Mouse (Mus musculus): Measurements from ENCODE around the gene Cdip1. TPM values are rescaled to one million over a fixed set of nuclear protein-coding genes. Genes with fewer than 3 reads are reported as not detected.
"Not testable (repeated sequence)": the region's sequence is repeated elsewhere in the genome, so short reads cannot be mapped to it uniquely, and the experiment has no call there.

The Cdip1 gene
- polyA plus RNA-seq (2012; rRNA removed) = 41.1 and 51.1 TPM in 2 replicates

GRCm38 (mm10) chr16:4789810-4790559 lies at the start of gene Cdip1:
Gene Cdip1 (minus strand): TSS chr16:4790292.
- DNase-seq (ENCODE audit: low spot score) = peak; percentile 92

DNA sequence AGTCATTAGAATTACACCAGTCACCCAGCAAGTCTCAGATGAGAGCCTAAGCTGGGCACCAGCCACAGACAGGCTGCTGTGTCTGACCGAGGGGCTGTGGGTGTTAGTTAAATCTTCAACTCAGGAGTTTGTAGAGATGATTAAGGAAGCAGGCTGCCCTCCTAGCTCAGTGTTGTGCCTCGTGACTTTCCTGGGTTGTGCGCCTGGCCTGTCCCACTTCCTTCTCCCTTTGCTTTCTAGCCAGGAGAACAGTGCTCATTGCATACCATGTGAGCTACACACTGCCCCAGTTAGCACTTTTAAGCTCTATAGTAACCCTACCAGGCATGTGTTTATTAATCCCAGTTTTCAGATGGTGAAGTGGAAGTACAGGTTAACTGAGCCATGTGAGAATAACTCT lies 49.5 kb upstream of the Cdip1 start:
- DNase-seq (ENCODE audit: low spot score) = no peak

DNA sequence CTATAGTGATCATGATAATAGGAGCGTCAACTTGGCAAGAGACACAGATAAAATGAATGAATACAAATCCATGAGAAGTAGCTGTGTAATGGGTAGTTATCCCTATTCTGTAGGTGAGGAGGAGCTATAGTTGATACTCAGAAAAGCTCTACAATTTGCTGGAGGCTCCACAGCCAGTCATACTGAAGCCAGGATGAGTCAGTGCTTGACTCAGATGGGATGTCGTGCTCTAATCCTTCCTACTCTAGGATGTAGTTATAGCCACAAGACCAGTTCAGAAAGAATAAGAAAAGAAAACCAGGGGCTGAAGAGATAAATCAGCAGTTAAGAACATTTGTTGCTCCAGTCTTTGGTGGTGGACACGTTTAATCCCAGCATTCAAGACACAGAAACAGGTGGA lies 47.5 kb upstream of the Cdip1 start:
- DNase-seq (ENCODE audit: low spot score) = no peak

DNA sequence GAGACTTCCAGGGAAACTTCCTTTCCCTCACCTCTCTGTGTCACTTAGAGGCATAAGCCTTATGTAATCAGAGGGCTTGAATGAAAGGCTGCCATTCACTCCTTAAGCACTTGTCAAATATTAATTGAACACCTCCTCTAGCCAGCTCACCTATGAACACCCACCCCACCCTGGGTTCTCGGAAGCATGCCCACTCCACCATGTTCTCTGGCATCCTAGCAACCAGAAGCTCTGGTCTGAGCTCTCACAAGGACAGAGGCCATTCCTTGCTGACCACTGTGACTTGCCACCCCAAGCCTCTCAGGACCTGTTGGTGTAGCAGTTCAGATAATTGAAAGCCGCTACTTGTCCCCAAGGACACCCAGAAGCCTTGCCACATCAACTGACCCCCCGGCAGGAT lies 45.1 kb upstream of the Cdip1 start, which contains the start of gene 4930562C15Rik:
Gene 4930562C15Rik, plus strand, starts transcription at position 226 of the 400 bp plus-strand sequence.
- DNase-seq (ENCODE audit: low spot score) = no peak

GRCm38 (mm10) chr16:4833858-4834257 lies 43.8 kb upstream of the Cdip1 start:
- no peak for DNase-seq (ENCODE audit: low spot score)

DNA sequence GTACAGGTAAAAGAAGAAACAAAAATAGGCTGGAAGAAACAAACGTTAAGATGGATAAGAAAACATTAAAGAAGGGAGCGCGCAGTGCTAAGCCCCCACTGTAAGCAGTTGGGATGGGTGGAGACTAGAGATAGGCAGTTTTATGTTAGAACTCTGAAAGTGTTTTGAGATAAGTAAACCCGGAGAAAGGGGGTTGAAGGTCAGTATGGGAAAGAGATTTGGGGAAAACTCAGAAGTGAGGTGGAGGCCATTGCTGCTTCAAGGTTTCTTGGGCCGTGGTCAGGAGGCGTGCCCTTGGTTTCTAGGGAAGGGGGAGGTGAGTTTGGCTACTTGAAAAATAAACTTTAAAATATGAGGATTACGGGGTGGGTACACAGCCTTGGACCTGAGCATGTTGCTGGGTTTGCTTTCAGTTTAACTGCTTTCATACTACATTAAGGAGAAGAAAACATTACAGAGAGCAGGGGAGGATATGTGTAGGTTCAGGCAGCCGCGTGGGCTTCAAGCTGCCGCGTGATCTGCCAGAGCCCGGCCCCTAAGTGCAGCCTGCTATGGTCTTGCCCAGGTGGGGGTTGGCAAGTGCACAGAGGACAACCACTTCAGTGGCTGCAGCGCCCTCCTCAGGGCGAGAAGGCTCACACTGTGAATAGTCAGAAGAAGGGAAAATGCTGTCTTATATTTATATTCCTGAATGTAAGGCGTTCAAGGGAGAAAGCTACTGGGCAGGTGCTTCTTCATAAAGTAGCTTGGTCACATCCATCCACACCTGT lies 41.7 kb upstream of the Cdip1 start:
- DNase-seq (ENCODE audit: low spot score) = no peak

- DNase-seq (ENCODE audit: low spot score) = no peak
Measured at GRCm38 (mm10) chr16:4829271-4829900, 39.3 kb upstream of the Cdip1 start.

GRCm38 (mm10) chr16:4827639-4828038 lies 37.5 kb upstream of the Cdip1 start:
- no peak for DNase-seq (ENCODE audit: low spot score)

DNA sequence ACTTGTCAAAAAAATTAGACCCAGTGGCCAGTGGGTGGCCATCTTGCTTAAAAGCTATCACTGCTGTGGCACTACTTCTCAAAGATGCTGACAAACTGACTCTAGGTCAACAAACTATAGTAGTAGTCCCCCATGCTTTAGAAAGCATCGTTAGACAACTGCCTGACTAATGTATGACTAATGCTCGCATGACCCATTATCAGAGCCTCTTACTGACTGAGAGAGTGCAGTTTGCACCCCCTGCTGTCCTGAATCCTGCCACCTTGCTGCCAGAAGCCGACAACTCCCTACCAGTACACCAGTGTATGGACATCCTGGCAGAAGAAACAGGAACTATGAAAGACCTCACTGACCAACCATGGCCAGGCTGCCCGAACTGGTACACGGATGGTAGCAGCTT lies 34.4 kb upstream of the Cdip1 start:
- not testable (repeated sequence) for DNase-seq (ENCODE audit: low spot score)

DNA sequence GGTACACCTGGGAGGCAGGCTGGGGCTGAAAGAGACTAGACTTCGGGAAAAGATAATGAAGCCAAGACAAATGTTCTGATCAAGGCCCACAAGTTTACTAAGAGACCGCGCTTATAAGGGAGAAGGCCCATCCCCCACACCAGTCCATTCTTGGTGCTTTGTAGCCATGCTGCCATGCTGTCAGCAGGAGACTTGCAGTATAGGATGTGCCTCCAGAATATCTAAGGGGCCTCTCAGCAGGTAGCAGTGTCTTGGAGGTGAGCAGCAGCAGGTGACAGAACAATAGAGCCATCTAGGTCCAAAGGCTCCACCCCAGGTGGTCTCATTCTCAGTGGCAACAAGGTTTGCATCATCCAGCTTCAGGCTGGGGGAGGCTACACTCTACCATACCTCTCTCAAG lies 28.3 kb upstream of the Cdip1 start:
- DNase-seq (ENCODE audit: low spot score) = no peak

GRCm38 (mm10) chr16:4796631-4797030 lies 6.5 kb upstream of the Cdip1 start:
- no peak for DNase-seq (ENCODE audit: low spot score)

GRCm38 (mm10) chr16:4791332-4791731 lies 1.2 kb upstream of the Cdip1 start:
- no peak for DNase-seq (ENCODE audit: low spot score)

- no peak for DNase-seq (ENCODE audit: low spot score)
Measured at GRCm38 (mm10) chr16:4789311-4789768, 752 bp downstream of the Cdip1 start.

DNA sequence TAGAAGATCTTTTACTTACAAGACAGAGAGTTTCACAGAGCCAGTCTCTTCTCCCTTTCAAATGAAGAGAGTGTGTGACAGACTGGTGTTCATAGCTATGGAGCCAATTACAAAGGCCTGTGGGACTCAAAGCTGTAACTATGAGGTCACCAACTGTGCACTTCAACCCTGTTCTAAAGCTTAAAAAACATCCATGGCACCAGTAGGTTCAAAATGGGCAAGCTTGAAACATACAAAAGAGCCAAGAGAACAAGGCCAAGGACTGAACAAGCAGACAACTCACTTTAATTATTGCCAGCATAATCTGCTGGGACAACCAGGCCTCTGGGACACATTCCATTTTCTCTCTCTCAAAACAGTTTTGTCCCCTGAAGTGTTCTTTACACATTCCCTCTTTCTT lies 1.9 kb downstream of the Cdip1 start:
- no peak for DNase-seq (ENCODE audit: low spot score)

DNA sequence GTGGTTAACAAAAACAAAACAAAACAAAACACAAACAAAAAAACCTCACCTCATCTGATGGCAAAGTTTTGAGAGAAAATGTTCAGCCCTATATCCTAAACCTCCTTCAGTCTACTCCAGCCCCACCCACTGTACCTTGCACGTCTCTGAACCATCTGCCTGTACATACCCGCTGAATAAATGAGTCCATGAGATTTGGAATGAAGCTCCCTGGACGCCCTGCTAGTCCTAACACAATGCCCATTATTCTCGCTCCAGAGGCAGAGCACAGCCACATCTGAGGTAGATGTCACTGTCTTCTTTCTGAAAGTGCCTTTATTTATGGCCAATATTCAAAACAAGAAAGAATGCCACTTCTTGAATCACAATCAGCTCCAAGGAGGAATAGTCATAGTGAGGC lies 4.4 kb downstream of the Cdip1 start:
- no peak for DNase-seq (ENCODE audit: low spot score)

GRCm38 (mm10) chr16:4782515-4782914 lies 7.6 kb downstream of the Cdip1 start:
- no peak for DNase-seq (ENCODE audit: low spot score)

GRCm38 (mm10) chr16:4781524-4782196 lies 8.4 kb downstream of the Cdip1 start:
- DNase-seq (ENCODE audit: low spot score) = no peak

DNA sequence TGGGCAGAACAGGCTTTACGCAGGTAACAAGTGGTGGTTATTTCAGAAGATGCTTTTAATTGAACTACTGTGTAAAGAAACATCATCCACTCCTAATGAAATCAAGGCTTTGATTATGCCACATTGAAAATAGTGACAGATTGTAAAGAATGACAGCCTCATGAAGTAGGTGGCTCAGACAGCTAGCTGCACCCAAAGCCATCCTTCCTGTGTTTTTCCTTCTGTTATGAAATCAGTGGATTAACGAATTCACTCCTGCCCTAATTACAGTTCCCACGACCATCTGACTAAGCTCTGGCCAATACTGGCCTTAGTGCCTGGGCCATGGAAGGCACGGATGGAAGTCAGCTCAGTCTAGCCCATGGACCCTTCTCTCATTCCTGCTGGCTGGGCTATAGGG lies 11.2 kb downstream of the Cdip1 start:
- DNase-seq (ENCODE audit: low spot score) = no peak

DNA sequence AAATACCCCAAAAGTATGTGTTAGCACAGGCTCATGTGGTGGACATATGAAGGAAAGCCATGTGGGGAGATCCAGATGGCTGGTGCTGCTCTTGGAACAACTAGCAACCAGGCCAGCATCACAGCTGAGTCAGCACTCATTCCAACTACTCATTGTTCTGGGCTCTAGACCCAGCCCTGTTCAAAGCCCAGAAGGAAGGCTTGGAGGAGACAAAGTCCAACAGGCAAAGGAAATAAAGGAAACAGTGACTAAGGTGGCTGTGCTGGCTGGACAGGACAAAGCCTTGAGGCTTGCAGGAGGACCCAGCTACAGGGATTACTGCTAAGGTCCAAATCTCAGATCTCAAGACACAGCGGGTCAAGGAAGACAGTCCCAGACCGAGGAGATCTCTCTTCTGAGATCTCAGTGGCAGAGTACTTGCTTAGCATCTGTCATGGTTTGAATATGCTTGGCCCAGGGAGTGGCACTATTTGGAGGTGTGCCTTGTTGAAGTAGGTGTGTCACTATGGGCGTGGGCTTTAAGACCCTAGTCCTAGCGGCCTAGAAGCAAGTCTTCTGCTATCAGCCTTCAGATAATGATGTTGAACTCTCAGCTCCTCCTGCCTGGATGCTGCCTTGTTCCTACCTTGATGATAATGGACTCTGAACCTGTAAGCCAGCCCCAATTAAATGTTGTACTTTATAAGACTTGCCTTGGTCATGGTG lies 12.0 kb downstream of the Cdip1 start:
- no peak for DNase-seq (ENCODE audit: low spot score)

DNA sequence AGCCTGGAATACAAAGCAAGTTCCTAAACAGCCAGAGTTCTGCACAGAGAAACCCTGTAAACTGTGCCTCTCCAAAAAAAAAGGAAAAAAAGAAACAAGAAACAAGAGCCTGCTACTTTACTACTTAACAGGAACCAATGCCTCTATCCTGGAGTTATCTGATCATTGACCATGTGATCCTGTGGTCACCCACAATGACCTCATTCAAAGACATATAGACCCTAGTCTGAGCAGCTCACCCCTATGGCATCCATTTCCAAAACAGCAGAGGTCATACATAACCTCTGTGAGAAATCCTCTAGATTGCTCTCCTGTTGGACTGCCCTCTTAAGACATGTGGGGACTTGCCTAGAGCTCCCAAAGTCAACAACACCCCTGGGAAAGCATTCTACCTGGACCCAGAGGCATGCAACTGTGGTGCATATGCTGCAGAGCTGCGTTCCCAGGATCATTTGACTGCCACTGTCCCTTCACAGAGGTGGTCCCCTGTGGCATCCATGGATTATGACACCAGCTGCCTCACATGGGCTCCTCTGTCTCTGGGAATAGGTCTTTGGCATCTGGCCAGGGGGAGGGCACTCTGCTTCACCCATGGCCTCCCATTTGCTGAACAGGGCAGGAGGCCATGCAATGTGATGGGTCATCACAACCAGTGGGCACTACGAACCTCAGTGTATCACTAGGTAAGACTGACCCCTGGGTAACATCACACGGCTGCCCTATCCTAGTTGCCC lies 12.8 kb downstream of the Cdip1 start:
- DNase-seq (ENCODE audit: low spot score) = no peak
